Comparison of ENCODE assay signal across 11 mouse cellular contexts in the genomic region with DNA sequence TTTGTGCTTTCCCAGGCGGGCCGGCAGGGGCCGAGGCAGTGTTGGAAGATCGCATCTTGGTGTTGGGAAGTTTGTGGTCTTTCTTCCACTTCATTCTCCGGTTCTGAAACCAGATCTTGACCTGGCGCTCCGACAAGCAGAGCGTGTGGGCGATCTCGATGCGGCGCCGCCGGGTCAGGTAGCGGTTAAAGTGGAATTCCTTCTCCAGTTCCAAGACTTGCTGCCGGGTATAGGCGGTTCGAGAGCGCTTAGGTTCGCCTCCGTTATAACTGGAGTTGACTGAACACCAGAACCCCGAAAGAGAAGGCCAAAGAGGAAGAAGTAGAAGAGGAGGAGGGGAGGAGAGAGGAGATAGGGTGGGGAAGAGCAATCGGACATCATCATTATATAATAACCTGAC. TPM values are rescaled to one million over a fixed set of nuclear protein-coding genes. Genes with fewer than 3 reads are reported as not detected.
DNase-seq lines count a peak whose midpoint lies in the region; ATAC-seq and TF ChIP-seq lines count a peak whose summit lies in the region.
"Had no signal": no experiment of that assay in that cellular context is flagged by ENCODE, and none has a peak within 500 bp of the region (broad histone marks: within the 10 kb centered on the region; RNA-seq: fewer than 3 reads in every experiment).

No protein-coding gene starts in this region.

- H3K9me3 ChIP-seq in liver, embryonic 13.5 days (replicated peaks) = no peaks in the 10 kb centered on the region
- H3K9me3 ChIP-seq in forebrain, embryonic 14.5 days (replicated peaks; ENCODE audit: control insufficient read depth, low read length) = no peaks in the 10 kb centered on the region

- H3K4me2 ChIP-seq in liver, embryonic 13.5 days = peak overlapping the region; percentile 65
- no peak overlapping the region for H3K4me2 ChIP-seq in forebrain, embryonic 14.5 days (ENCODE audit: low read length)

- no peak overlapping the region for H3K9ac ChIP-seq in liver, embryonic 13.5 days
- no peak overlapping the region for H3K9ac ChIP-seq in forebrain, embryonic 14.5 days (ENCODE audit: low read length)

- no peaks in the 10 kb centered on the region for H3K36me3 ChIP-seq in testis, adult 2 months (ENCODE audit: control insufficient read depth, insufficient read depth, low read length)
- no peaks in the 10 kb centered on the region for H3K36me3 ChIP-seq in liver, embryonic 13.5 days
- H3K36me3 ChIP-seq in forebrain, embryonic 14.5 days (ENCODE audit: control insufficient read depth, insufficient read depth, low read length) = no peaks in the 10 kb centered on the region

- H3K4me3 ChIP-seq in testis, adult 2 months (ENCODE audit: control insufficient read depth, low read depth, low read length) = peak overlapping the region; percentile 87
- peak overlapping the region; percentile 52; the same call in 1 of the 2 replicates for H3K4me3 ChIP-seq in liver, embryonic 13.5 days (replicated peaks)
- H3K4me3 ChIP-seq in forebrain, embryonic 14.5 days (ENCODE audit: low read depth, low read length) = no peak overlapping the region
- H3K4me3 ChIP-seq in layer of hippocampus, adult 2 months = no peak overlapping the region

- WGBS in liver, embryonic 13.5 days (ENCODE audit: insufficient replicate concordance) = 6% methylated on average over 23 of the region's 23 CpGs
- WGBS in forebrain, embryonic 14.5 days = under 1% methylated on average over 23 of the region's 23 CpGs

- TF ChIP-seq POLR2A in testis, adult 2 months (IDR thresholded peaks at IDR 0.05; ENCODE audit: control insufficient read depth, low read depth, low read length) = no peak

- ATAC-seq in liver, embryonic 13.5 days (ENCODE audit: low read depth) = no peak
- ATAC-seq in forebrain, embryonic 14.5 days = no peak

- H3K27me3 ChIP-seq in testis, adult 2 months (ENCODE audit: control insufficient read depth, insufficient read depth, low read length) = no peaks in the 10 kb centered on the region
- H3K27me3 ChIP-seq in liver, embryonic 13.5 days = peaks cover 99% of the 10 kb centered on the region
- peaks cover 97% of the 10 kb centered on the region for H3K27me3 ChIP-seq in forebrain, embryonic 14.5 days (replicated peaks; ENCODE audit: control insufficient read depth, insufficient read depth, low read length)

- H3K27ac ChIP-seq in testis, adult 2 months (ENCODE audit: control insufficient read depth, insufficient read depth, low read depth, low read length) = peak overlapping the region; percentile 58
- H3K27ac ChIP-seq in liver, embryonic 13.5 days = no peak overlapping the region
- H3K27ac ChIP-seq in forebrain, embryonic 14.5 days (ENCODE audit: low read depth, low read length) = no peak overlapping the region
- H3K27ac ChIP-seq in layer of hippocampus, adult 2 months = no peak overlapping the region

- DNase-seq in adrenal gland, postnatal 10 days = peak; percentile 50
- DNase-seq in adrenal gland, postnatal 14 days = no peak
- DNase-seq in testis, postnatal 14 days (ENCODE audit: low spot score) = no peak
- no peak for DNase-seq in liver, embryonic 13.5 days
- DNase-seq in forebrain, embryonic 14.5 days (ENCODE audit: low spot score) = no peak
- DNase-seq in layer of hippocampus, adult 2 months (ENCODE audit: low spot score in 2 of 2) = no peak
- no peak for DNase-seq in cerebellum, adult 11 months
- DNase-seq: cerebellum, adult 2 months had no signal

- TF ChIP-seq CTCF in testis, adult 2 months (IDR thresholded peaks at IDR 0.05; ENCODE audit: control insufficient read depth, insufficient read depth, insufficient replicate concordance, low read depth, low read length) = no peak
- no peak for TF ChIP-seq CTCF in layer of hippocampus, adult 2 months (conservative IDR thresholded peaks at IDR 0.05)

- peaks cover 11% of the 10 kb centered on the region for H3K4me1 ChIP-seq in testis, adult 2 months (ENCODE audit: control insufficient read depth, insufficient read depth, low read length)
- peaks cover 11% of the 10 kb centered on the region for H3K4me1 ChIP-seq in liver, embryonic 13.5 days (replicated peaks)
- peaks cover 6% of the 10 kb centered on the region; the same call in 1 of the 2 replicates for H3K4me1 ChIP-seq in forebrain, embryonic 14.5 days (ENCODE audit: control insufficient read depth, insufficient read depth, low read length)

RNA-seq across cellular contexts. Expression of a gene that starts 1.1 kb away (rescaled TPM):
- 10 to 100 TPM in 1 of 2 experiments, 1 to 10 TPM in 1; 8.0 to 11.4 TPM for total RNA-seq in adrenal gland, postnatal 10 days (2021)
- total RNA-seq in adrenal gland, postnatal 14 days (2021) = 6.4 and 7.3 TPM in 2 replicates
- 61.2 and 65.3 TPM in 2 replicates for polyA plus RNA-seq in testis, adult 2 months (2012; rRNA removed)
- polyA plus RNA-seq in liver, embryonic 13.5 days (2015; fragmentation: Nextera tagmentation; extraction: Ambion mirVana) = 0.17 and 0.30 TPM in 2 replicates
- polyA plus RNA-seq in forebrain, embryonic 14.5 days (2014; fragmentation: Nextera tagmentation; extraction: Ambion mirVana) = not detected in 2 replicates
- total RNA-seq in layer of hippocampus, adult 2 months (2021) = not detected
- total RNA-seq: left cerebral cortex, postnatal 10 days had no signal

RNA-seq across cellular contexts. Expression of a gene that starts 13.1 kb away (rescaled TPM):
- total RNA-seq in adrenal gland, postnatal 10 days (2021) = under 1 TPM; 0.27 to 0.94 TPM
- total RNA-seq in adrenal gland, postnatal 14 days (2021) = 0.45 and 0.63 TPM in 2 replicates
- polyA plus RNA-seq in testis, adult 2 months (2012; rRNA removed) = not detected in 2 replicates
- 0.02 and 0.06 TPM in 2 replicates for polyA plus RNA-seq in liver, embryonic 13.5 days (2015; fragmentation: Nextera tagmentation; extraction: Ambion mirVana)
- polyA plus RNA-seq in forebrain, embryonic 14.5 days (2014; fragmentation: Nextera tagmentation; extraction: Ambion mirVana) = not detected in 2 replicates
- total RNA-seq in layer of hippocampus, adult 2 months (2021) = not detected
- total RNA-seq: gastrocnemius, postnatal 36 days; left cerebral cortex, postnatal 10 days had no signal

RNA-seq across cellular contexts. Expression of a gene that starts 14.0 kb away (rescaled TPM):
- total RNA-seq in adrenal gland, postnatal 10 days (2021) = 10 to 100 TPM; 28.0 to 28.2 TPM
- total RNA-seq in adrenal gland, postnatal 14 days (2021) = 25.8 and 26.3 TPM in 2 replicates
- 0.06 and 0.08 TPM in 2 replicates for polyA plus RNA-seq in testis, adult 2 months (2012; rRNA removed)
- 0.83 and 1.2 TPM in 2 replicates for polyA plus RNA-seq in liver, embryonic 13.5 days (2015; fragmentation: Nextera tagmentation; extraction: Ambion mirVana)
- 0.26 TPM in 1 of 2 replicates, not detected in the other for polyA plus RNA-seq in forebrain, embryonic 14.5 days (2014; fragmentation: Nextera tagmentation; extraction: Ambion mirVana)
- total RNA-seq in layer of hippocampus, adult 2 months (2021) = not detected
- total RNA-seq: left cerebral cortex, postnatal 10 days had no signal

RNA-seq across cellular contexts. Expression of a gene that starts 18.1 kb away (rescaled TPM):
- total RNA-seq in adrenal gland, postnatal 10 days (2021) = 1 to 10 TPM; 4.8 to 8.6 TPM
- total RNA-seq in adrenal gland, postnatal 14 days (2021) = 3.7 and 5.9 TPM in 2 replicates
- polyA plus RNA-seq in testis, adult 2 months (2012; rRNA removed) = 0.21 TPM in 1 of 2 replicates, not detected in the other
- polyA plus RNA-seq in liver, embryonic 13.5 days (2015; fragmentation: Nextera tagmentation; extraction: Ambion mirVana) = not detected in 2 replicates
- polyA plus RNA-seq in forebrain, embryonic 14.5 days (2014; fragmentation: Nextera tagmentation; extraction: Ambion mirVana) = not detected in 2 replicates
- total RNA-seq in layer of hippocampus, adult 2 months (2021) = not detected
- total RNA-seq: left cerebral cortex, postnatal 10 days had no signal

RNA-seq across cellular contexts. Expression of a gene that starts 22.7 kb away (rescaled TPM):
- total RNA-seq in adrenal gland, postnatal 10 days (2021) = 10 to 100 TPM in 1 of 2 experiments, 1 to 10 TPM in 1; 5.9 to 13.5 TPM
- total RNA-seq in adrenal gland, postnatal 14 days (2021) = 6.9 and 10.5 TPM in 2 replicates
- polyA plus RNA-seq in testis, adult 2 months (2012; rRNA removed) = 5.4 and 5.8 TPM in 2 replicates
- 0.24 and 0.43 TPM in 2 replicates for polyA plus RNA-seq in liver, embryonic 13.5 days (2015; fragmentation: Nextera tagmentation; extraction: Ambion mirVana)
- not detected in 2 replicates for polyA plus RNA-seq in forebrain, embryonic 14.5 days (2014; fragmentation: Nextera tagmentation; extraction: Ambion mirVana)
- total RNA-seq in layer of hippocampus, adult 2 months (2021) = not detected
- total RNA-seq: left cerebral cortex, postnatal 10 days had no signal

Comparison
In these comparisons a context has a peak if more than half of its experiments do, and no peak if none do; other contexts are left out.
1. H3K4me3 ChIP-seq: peak in testis, adult 2 months (single experiment) and liver, embryonic 13.5 days (single experiment); none in forebrain, embryonic 14.5 days (single experiment) and layer of hippocampus, adult 2 months (single experiment).
2. RNA of a gene that starts 14.0 kb away (total RNA-seq): 28.0 to 28.2 TPM in adrenal gland, postnatal 10 days and 25.8 to 26.3 TPM in adrenal gland, postnatal 14 days; not detected in layer of hippocampus, adult 2 months; every median in the first group is over 10 times any median in the second.